ENCODE assay signal across 1 mouse cellular context in genomic region chr12:32053637-32054366, GRCm38 (mm10).
A peak's percentile ranks its signal among the peaks of the same experiment; 100 is the strongest.
TF ChIP-seq lines count a peak whose summit lies in the region.

No protein-coding gene starts in this region.

TF ChIP-seq in MEL, 35 proteins besides CTCF, POLR2A, EP300 and RAD21 (continued from another document):
- no peak for TF ChIP-seq MAZ (IDR thresholded peaks at IDR 0.05; ENCODE audit: low read depth, low read length)
- TF ChIP-seq MYB (IDR thresholded peaks at IDR 0.05; ENCODE audit: low read depth, low read length) = peak; percentile 78
- no peak for TF ChIP-seq MYC (IDR thresholded peaks at IDR 0.05; ENCODE audit: low read depth, low read length)
- TF ChIP-seq HCFC1 (IDR thresholded peaks at IDR 0.05; ENCODE audit: low read depth, low read length) = no peak; the same call in 1 of the 2 replicates
